Mouse (Mus musculus): Measurements from ENCODE around the gene Sumo2. TPM values are rescaled to one million over a fixed set of nuclear protein-coding genes. Genes with fewer than 3 reads are reported as not detected.
A peak's percentile ranks its signal among the peaks of the same experiment; 100 is the strongest.

Gene Sumo2
- polyA plus RNA-seq, 2 experiments, result 543 to 942 TPM

- under 1% methylated on average over 26 of the region's 26 CpGs for WGBS
- TF ChIP-seq POLR2A (IDR thresholded peaks at IDR 0.05; ENCODE audit: borderline replicate concordance, extremely low read depth, insufficient read depth, insufficient read length), result peak; percentile 91; the same call in 1 of the 2 replicates
- Histone ChIP-seq H3K9me3 (ENCODE audit: control insufficient read depth, low read length) (no peaks in the 10 kb centered on the region), H3K4me1 (ENCODE audit: control insufficient read depth, insufficient read depth, low read length) (peaks cover 9% of the 10 kb centered on the region; the same call in 1 of the 2 replicates), H3K36me3 (ENCODE audit: control insufficient read depth, insufficient read depth, low read length) (no peaks in the 10 kb centered on the region), H3K27me3 (ENCODE audit: control insufficient read depth, insufficient read depth, low read length) (no peaks in the 10 kb centered on the region), H3K9ac (ENCODE audit: low read depth, low read length, severe bottlenecking) (peak within 1 kb of the TSS; percentile 77), H3K27ac (replicated peaks; ENCODE audit: low read depth, low read length) (peak within 1 kb of the TSS; percentile 35; the same call in 1 of the 2 replicates), H3K4me2 (replicated peaks; ENCODE audit: low read depth, low read length, severe bottlenecking) (peak within 1 kb of the TSS; percentile 92), H3K4me3 (replicated peaks; ENCODE audit: low read length) (peak within 1 kb of the TSS; percentile 86)
- peak; percentile 98 for DNase-seq (ENCODE audit: low spot score)
- ATAC-seq (ENCODE audit: low FRiP score, low read depth), result peak; percentile 97
These were observed 60.9 kb downstream of the Sumo2 start, which contains the start of gene Armc7 for GRCm38 (mm10) chr11:115475025-115475757. Armc7 (plus strand) TSS chr11:115475667.

GRCm38 (mm10) chr11:115473626-115474275 lies 62.3 kb downstream of the Sumo2 start:
- Histone ChIP-seq H3K36me3 (ENCODE audit: control insufficient read depth, insufficient read depth, low read length) (no peaks in the 10 kb centered on the region), H3K27ac (replicated peaks; ENCODE audit: low read depth, low read length) (peak overlapping the region; percentile 9; the same call in 1 of the 2 replicates), H3K4me1 (ENCODE audit: control insufficient read depth, insufficient read depth, low read length) (peaks cover 9% of the 10 kb centered on the region; the same call in 1 of the 2 replicates), H3K9ac (ENCODE audit: low read depth, low read length, severe bottlenecking) (no peak overlapping the region), H3K9me3 (ENCODE audit: control insufficient read depth, low read length) (no peaks in the 10 kb centered on the region), H3K27me3 (ENCODE audit: control insufficient read depth, insufficient read depth, low read length) (no peaks in the 10 kb centered on the region), H3K4me2 (replicated peaks; ENCODE audit: low read depth, low read length, severe bottlenecking) (peak overlapping the region; percentile 13), H3K4me3 (replicated peaks; ENCODE audit: low read length) (no peak overlapping the region)
- no peak for TF ChIP-seq POLR2A (IDR thresholded peaks at IDR 0.05; ENCODE audit: borderline replicate concordance, extremely low read depth, insufficient read depth, insufficient read length)
- DNase-seq (ENCODE audit: low spot score) (peak; percentile 97), ATAC-seq (ENCODE audit: low FRiP score, low read depth) (peak; percentile 39)
- WGBS, result 10% methylated on average over 15 of the region's 15 CpGs

Other genes with a start within 250 kb of the Sumo2 start
- 0.35 and 0.40 TPM in 2 replicates for gene Fads6, start 238.6 kb downstream of the Sumo2 start, polyA plus RNA-seq (2012; rRNA removed)
- gene Fads6, start 238.6 kb downstream of the Sumo2 start, polyA plus RNA-seq (2014; fragmentation: Nextera tagmentation; extraction: Ambion mirVana), result 0.12 TPM in 1 of 2 replicates, not detected in the other
- 0.29 and 0.44 TPM in 2 replicates for gene Otop2, start 229.1 kb downstream of the Sumo2 start, polyA plus RNA-seq (2012; rRNA removed)
- 0.08 and 0.19 TPM in 2 replicates for gene Otop2, start 229.1 kb downstream of the Sumo2 start, polyA plus RNA-seq (2014; fragmentation: Nextera tagmentation; extraction: Ambion mirVana)
- gene Ush1g, start 214.2 kb downstream of the Sumo2 start, polyA plus RNA-seq (2012; rRNA removed), result not detected in 2 replicates
- not detected in 2 replicates for gene Ush1g, start 214.2 kb downstream of the Sumo2 start, polyA plus RNA-seq (2014; fragmentation: Nextera tagmentation; extraction: Ambion mirVana)
- not detected in 2 replicates for gene Otop3, start 201.5 kb downstream of the Sumo2 start, polyA plus RNA-seq (2012; rRNA removed)
- not detected in 2 replicates for gene Otop3, start 201.5 kb downstream of the Sumo2 start, polyA plus RNA-seq (2014; fragmentation: Nextera tagmentation; extraction: Ambion mirVana)
- gene Hid1, start 168.5 kb downstream of the Sumo2 start, polyA plus RNA-seq (2012; rRNA removed), result 4.5 and 5.9 TPM in 2 replicates
- 2.1 and 2.3 TPM in 2 replicates for gene Hid1, start 168.5 kb downstream of the Sumo2 start, polyA plus RNA-seq (2014; fragmentation: Nextera tagmentation; extraction: Ambion mirVana)
- gene Cdr2l, start 154.4 kb downstream of the Sumo2 start, polyA plus RNA-seq (2012; rRNA removed), result 18.8 and 23.9 TPM in 2 replicates
- gene Cdr2l, start 154.4 kb downstream of the Sumo2 start, polyA plus RNA-seq (2014; fragmentation: Nextera tagmentation; extraction: Ambion mirVana), result 10.9 and 11.1 TPM in 2 replicates
- 76.7 and 92.2 TPM in 2 replicates for gene Mrpl58, start 132.5 kb downstream of the Sumo2 start, polyA plus RNA-seq (2012; rRNA removed)
- 169 and 181 TPM in 2 replicates for gene Mrpl58, start 132.5 kb downstream of the Sumo2 start, polyA plus RNA-seq (2014; fragmentation: Nextera tagmentation; extraction: Ambion mirVana)
- gene Atp5h, start 116.3 kb downstream of the Sumo2 start, polyA plus RNA-seq (2012; rRNA removed), result 294 and 427 TPM in 2 replicates
- 870 and 933 TPM in 2 replicates for gene Atp5h, start 116.3 kb downstream of the Sumo2 start, polyA plus RNA-seq (2014; fragmentation: Nextera tagmentation; extraction: Ambion mirVana)
- gene Kctd2, start 116.1 kb downstream of the Sumo2 start, polyA plus RNA-seq (2012; rRNA removed), result 30.0 and 30.5 TPM in 2 replicates
- 26.3 and 27.8 TPM in 2 replicates for gene Kctd2, start 116.1 kb downstream of the Sumo2 start, polyA plus RNA-seq (2014; fragmentation: Nextera tagmentation; extraction: Ambion mirVana)
- not detected in 2 replicates for gene Trim80, start 95.7 kb downstream of the Sumo2 start, polyA plus RNA-seq (2012; rRNA removed)
- gene Trim80, start 95.7 kb downstream of the Sumo2 start, polyA plus RNA-seq (2014; fragmentation: Nextera tagmentation; extraction: Ambion mirVana), result 0.15 TPM in 1 of 2 replicates, not detected in the other
- gene Slc16a5, start 73.8 kb downstream of the Sumo2 start, polyA plus RNA-seq (2012; rRNA removed), result 0.04 and 0.08 TPM in 2 replicates
- not detected in 2 replicates for gene Slc16a5, start 73.8 kb downstream of the Sumo2 start, polyA plus RNA-seq (2014; fragmentation: Nextera tagmentation; extraction: Ambion mirVana)
- 7.5 and 9.7 TPM in 2 replicates for gene Armc7, start 60.6 kb downstream of the Sumo2 start, polyA plus RNA-seq (2012; rRNA removed)
- gene Armc7, start 60.6 kb downstream of the Sumo2 start, polyA plus RNA-seq (2014; fragmentation: Nextera tagmentation; extraction: Ambion mirVana), result 8.4 and 8.5 TPM in 2 replicates
- 51.8 and 55.4 TPM in 2 replicates for gene Nt5c, start 44.4 kb downstream of the Sumo2 start, polyA plus RNA-seq (2012; rRNA removed)
- gene Nt5c, start 44.4 kb downstream of the Sumo2 start, polyA plus RNA-seq (2014; fragmentation: Nextera tagmentation; extraction: Ambion mirVana), result 70.6 and 76.6 TPM in 2 replicates
- gene Jpt1, start 21.9 kb downstream of the Sumo2 start, polyA plus RNA-seq (2012; rRNA removed), result 411 and 458 TPM in 2 replicates
- 541 and 547 TPM in 2 replicates for gene Jpt1, start 21.9 kb downstream of the Sumo2 start, polyA plus RNA-seq (2014; fragmentation: Nextera tagmentation; extraction: Ambion mirVana)
- 184 and 187 TPM in 2 replicates for gene Nup85, start 28.2 kb upstream of the Sumo2 start, polyA plus RNA-seq (2012; rRNA removed)
- gene Nup85, start 28.2 kb upstream of the Sumo2 start, polyA plus RNA-seq (2014; fragmentation: Nextera tagmentation; extraction: Ambion mirVana), result 144 and 148 TPM in 2 replicates
- gene Mrps7, start 67.6 kb upstream of the Sumo2 start, polyA plus RNA-seq (2012; rRNA removed), result 40.2 and 47.4 TPM in 2 replicates
- 86.6 and 89.0 TPM in 2 replicates for gene Mrps7, start 67.6 kb upstream of the Sumo2 start, polyA plus RNA-seq (2014; fragmentation: Nextera tagmentation; extraction: Ambion mirVana)
- gene Gga3, start 67.8 kb upstream of the Sumo2 start, polyA plus RNA-seq (2012; rRNA removed), result 39.5 and 48.2 TPM in 2 replicates
- gene Gga3, start 67.8 kb upstream of the Sumo2 start, polyA plus RNA-seq (2014; fragmentation: Nextera tagmentation; extraction: Ambion mirVana), result 17.7 and 19.1 TPM in 2 replicates
- 34.2 and 36.1 TPM in 2 replicates for gene Mif4gd, start 76.7 kb upstream of the Sumo2 start, polyA plus RNA-seq (2012; rRNA removed)
- 23.1 and 23.5 TPM in 2 replicates for gene Mif4gd, start 76.7 kb upstream of the Sumo2 start, polyA plus RNA-seq (2014; fragmentation: Nextera tagmentation; extraction: Ambion mirVana)
- 30.7 and 36.3 TPM in 2 replicates for gene Slc25a19, start 92.0 kb upstream of the Sumo2 start, polyA plus RNA-seq (2012; rRNA removed)
- 20.9 and 26.9 TPM in 2 replicates for gene Slc25a19, start 92.0 kb upstream of the Sumo2 start, polyA plus RNA-seq (2014; fragmentation: Nextera tagmentation; extraction: Ambion mirVana)
- 61.5 and 62.7 TPM in 2 replicates for gene Grb2, start 172.3 kb upstream of the Sumo2 start, polyA plus RNA-seq (2012; rRNA removed)
- 53.8 and 58.0 TPM in 2 replicates for gene Grb2, start 172.3 kb upstream of the Sumo2 start, polyA plus RNA-seq (2014; fragmentation: Nextera tagmentation; extraction: Ambion mirVana)
- 46.8 and 68.8 TPM in 2 replicates for gene Tmem94, start 229.2 kb upstream of the Sumo2 start, polyA plus RNA-seq (2012; rRNA removed)
- gene Tmem94, start 229.2 kb upstream of the Sumo2 start, polyA plus RNA-seq (2014; fragmentation: Nextera tagmentation; extraction: Ambion mirVana), result 17.9 and 18.8 TPM in 2 replicates